Mouse (Mus musculus) kidney, embryonic 15.5 days (tissue): ENCODE measurements at regions not wholly inside any gene's neighbourhood (a gene's known extent, or its start where the extent isn't known, plus 50 kb on each side); places are given as distances from the start of the nearest gene placed in this dataset.

ENCODE experiments used
- ATAC-seq: fragments of 200-750 bp; cut with Nextera tagmentation; replicated peaks from 2 replicates; pipeline ENCODE4 v1.8.0; 2017; ENCODE audit warnings: moderate TSS enrichment; ENCODE audit not compliant: low FRiP score
- H3K27ac ChIP-seq: fragments of 300-500 bp; sonication (generic); 2 replicates; pipeline ENCODE4 v1.5.1; 2015; ENCODE audit warnings: mild to moderate bottlenecking, inconsistent platforms
- H3K27me3 ChIP-seq: fragments of 300-500 bp; sonication (generic); 2 replicates; pipeline ENCODE4 v1.6.1; 2015; ENCODE audit warnings: inconsistent platforms
- H3K36me3 ChIP-seq: fragments of 300-500 bp; sonication (generic); 2 replicates; pipeline ENCODE4 v1.6.1; 2015; ENCODE audit warnings: inconsistent platforms
- H3K4me1 ChIP-seq: fragments of 300-500 bp; sonication (generic); 2 replicates; pipeline ENCODE4 v1.6.1; 2015; ENCODE audit warnings: inconsistent platforms
- H3K4me2 ChIP-seq: fragments of 300-500 bp; sonication (generic); 2 replicates; pipeline ENCODE4 v1.6.1; 2015; ENCODE audit warnings: moderate library complexity, mild to moderate bottlenecking, inconsistent platforms
- H3K4me3 ChIP-seq: fragments of 300-500 bp; sonication (generic); replicated peaks from 2 replicates; pipeline ENCODE4 v1.5.1; 2015; ENCODE audit warnings: mild to moderate bottlenecking, inconsistent platforms
- H3K9ac ChIP-seq: fragments of 300-500 bp; sonication (generic); 2 replicates; pipeline ENCODE4 v1.6.1; 2015; ENCODE audit warnings: mild to moderate bottlenecking, inconsistent platforms
- H3K9me3 ChIP-seq: fragments of 300-500 bp; sonication (generic); replicated peaks from 2 replicates; pipeline ENCODE4 v1.6.1; 2016; ENCODE audit warnings: inconsistent platforms
- WGBS: fragments of 180-500 bp; shearing (Covaris S2); methylation state at CpG from one replicate; pipeline ENCODE4 v1.1.7; 2015; ENCODE audit warnings: mixed read lengths; 5-methylcytosine and 5-hydroxymethylcytosine counted together

- H3K4me2 ChIP-seq, result no peak overlapping the region
- H3K4me1 ChIP-seq, result no peaks in the 10 kb centered on the region
- 27% methylated on average over 6 of the region's 6 CpGs for WGBS
- no peaks in the 10 kb centered on the region for H3K36me3 ChIP-seq
- peak; percentile 60; the same call in 1 of the 2 replicates for ATAC-seq
- H3K9ac ChIP-seq, result no peak overlapping the region
- H3K4me3 ChIP-seq, result no peak overlapping the region
- H3K9me3 ChIP-seq, result no peaks in the 10 kb centered on the region
- no peaks in the 10 kb centered on the region for H3K27me3 ChIP-seq
- H3K27ac ChIP-seq, result no peak overlapping the region
Measured at GRCm38 (mm10) chr7:117090911-117091550, 289.7 kb upstream of the Xylt1 start.

GRCm38 (mm10) chr7:117092860-117093259, 287.9 kb upstream of the Xylt1 start:
- no peaks in the 10 kb centered on the region for H3K9me3 ChIP-seq
- no peak overlapping the region for H3K4me3 ChIP-seq
- no peaks in the 10 kb centered on the region for H3K27me3 ChIP-seq
- no peak for ATAC-seq
- 76% methylated on average over 4 of the region's 4 CpGs for WGBS
- H3K27ac ChIP-seq, result no peak overlapping the region
- H3K36me3 ChIP-seq, result no peaks in the 10 kb centered on the region
- no peak overlapping the region for H3K9ac ChIP-seq
- no peak overlapping the region for H3K4me2 ChIP-seq
- no peaks in the 10 kb centered on the region for H3K4me1 ChIP-seq

- Histone ChIP-seq H3K4me2 (no peak overlapping the region), H3K27me3 (no peaks in the 10 kb centered on the region), H3K36me3 (no peaks in the 10 kb centered on the region), H3K4me1 (no peaks in the 10 kb centered on the region), H3K27ac (no peak overlapping the region), H3K4me3 (no peak overlapping the region), H3K9ac (no peak overlapping the region), H3K9me3 (no peaks in the 10 kb centered on the region)
- WGBS, result 73% methylated on average over 3 of the region's 3 CpGs
- no peak for ATAC-seq
Measured at GRCm38 (mm10) chr7:117097618-117098017, 283.2 kb upstream of the Xylt1 start.

GRCm38 (mm10) chr7:117099041-117099440, 281.7 kb upstream of the Xylt1 start:
- Histone ChIP-seq H3K9ac (no peak overlapping the region), H3K27me3 (no peaks in the 10 kb centered on the region), H3K4me3 (no peak overlapping the region), H3K27ac (no peak overlapping the region), H3K36me3 (no peaks in the 10 kb centered on the region), H3K9me3 (no peaks in the 10 kb centered on the region), H3K4me2 (no peak overlapping the region), H3K4me1 (peaks cover 2% of the 10 kb centered on the region; the same call in 1 of the 2 replicates)
- WGBS, result 70% methylated on average over 6 of the region's 6 CpGs
- ATAC-seq, result no peak

GRCm38 (mm10) chr7:117103035-117103434, 277.7 kb upstream of the Xylt1 start:
- Histone ChIP-seq H3K4me3 (no peak overlapping the region), H3K36me3 (no peaks in the 10 kb centered on the region), H3K27ac (no peak overlapping the region), H3K4me1 (peaks cover 2% of the 10 kb centered on the region; the same call in 1 of the 2 replicates), H3K4me2 (no peak overlapping the region), H3K9me3 (no peaks in the 10 kb centered on the region), H3K27me3 (no peaks in the 10 kb centered on the region), H3K9ac (no peak overlapping the region)
- WGBS, result 40% methylated on average over 5 of the region's 5 CpGs
- ATAC-seq, result peak; percentile 60; the same call in 1 of the 2 replicates

- no peaks in the 10 kb centered on the region for H3K27me3 ChIP-seq
- 76% methylated on average over 7 of the region's 7 CpGs for WGBS
Measured at GRCm38 (mm10) chr7:117106691-117107191, 274.0 kb upstream of the Xylt1 start.

GRCm38 (mm10) chr7:117108391-117108790, 272.4 kb upstream of the Xylt1 start:
- Histone ChIP-seq H3K4me1 (peaks cover under 1% of the 10 kb centered on the region; the same call in 1 of the 2 replicates), H3K9me3 (no peaks in the 10 kb centered on the region), H3K36me3 (no peaks in the 10 kb centered on the region), H3K27ac (no peak overlapping the region), H3K9ac (no peak overlapping the region), H3K27me3 (no peaks in the 10 kb centered on the region), H3K4me2 (no peak overlapping the region), H3K4me3 (no peak overlapping the region)
- no peak for ATAC-seq
- 85% methylated on average over 3 of the region's 3 CpGs for WGBS

More at GRCm38 (mm10) chr7:117106691-117107191, 274.0 kb upstream of the Xylt1 start:
- H3K4me3 ChIP-seq, result no peak overlapping the region
- no peaks in the 10 kb centered on the region for H3K36me3 ChIP-seq
- H3K9me3 ChIP-seq, result no peaks in the 10 kb centered on the region
- peaks cover 2% of the 10 kb centered on the region; the same call in 1 of the 2 replicates for H3K4me1 ChIP-seq
- ATAC-seq, result no peak
- no peak overlapping the region for H3K9ac ChIP-seq
- no peak overlapping the region for H3K4me2 ChIP-seq
- no peak overlapping the region for H3K27ac ChIP-seq

GRCm38 (mm10) chr7:117127728-117128127, 253.1 kb upstream of the Xylt1 start:
- no peaks in the 10 kb centered on the region for H3K4me1 ChIP-seq
- no peak for ATAC-seq
- no peak overlapping the region for H3K4me2 ChIP-seq
- H3K36me3 ChIP-seq, result no peaks in the 10 kb centered on the region
- no peak overlapping the region for H3K27ac ChIP-seq
- no peaks in the 10 kb centered on the region for H3K27me3 ChIP-seq
- H3K9ac ChIP-seq, result no peak overlapping the region
- no peaks in the 10 kb centered on the region for H3K9me3 ChIP-seq
- 34% methylated on average over 3 of the region's 3 CpGs for WGBS
- H3K4me3 ChIP-seq, result no peak overlapping the region

- WGBS, result 94% methylated on average over 1 of the region's 1 CpGs
- no peak overlapping the region for H3K4me2 ChIP-seq
- ATAC-seq, result no peak
Measured at GRCm38 (mm10) chr7:117134869-117135268, 245.9 kb upstream of the Xylt1 start.

GRCm38 (mm10) chr7:117138681-117139080, 242.1 kb upstream of the Xylt1 start:
- no peak for ATAC-seq
- Histone ChIP-seq H3K9me3 (no peaks in the 10 kb centered on the region), H3K4me1 (peaks cover 5% of the 10 kb centered on the region; the same call in 1 of the 2 replicates), H3K4me2 (no peak overlapping the region), H3K4me3 (no peak overlapping the region), H3K36me3 (no peaks in the 10 kb centered on the region), H3K27me3 (no peaks in the 10 kb centered on the region), H3K9ac (no peak overlapping the region), H3K27ac (no peak overlapping the region)
- 55% methylated on average over 1 of the region's 1 CpGs for WGBS

More at GRCm38 (mm10) chr7:117134869-117135268, 245.9 kb upstream of the Xylt1 start:
- Histone ChIP-seq H3K4me1 (peaks cover 5% of the 10 kb centered on the region; the same call in 1 of the 2 replicates), H3K36me3 (no peaks in the 10 kb centered on the region), H3K9ac (no peak overlapping the region), H3K27ac (no peak overlapping the region), H3K9me3 (no peaks in the 10 kb centered on the region), H3K4me3 (no peak overlapping the region), H3K27me3 (no peaks in the 10 kb centered on the region)

- no peak for ATAC-seq
- H3K27me3 ChIP-seq, result no peaks in the 10 kb centered on the region
- no peak overlapping the region for H3K4me3 ChIP-seq
- no peak overlapping the region for H3K9ac ChIP-seq
- peaks cover 5% of the 10 kb centered on the region; the same call in 1 of the 2 replicates for H3K4me1 ChIP-seq
- H3K9me3 ChIP-seq, result no peaks in the 10 kb centered on the region
- H3K4me2 ChIP-seq, result no peak overlapping the region
- no peak overlapping the region for H3K27ac ChIP-seq
- no peaks in the 10 kb centered on the region for H3K36me3 ChIP-seq
- WGBS, result 38% methylated on average over 5 of the region's 5 CpGs
Measured at GRCm38 (mm10) chr7:117139245-117139970, 241.4 kb upstream of the Xylt1 start.

GRCm38 (mm10) chr7:117139971-117140247, 240.9 kb upstream of the Xylt1 start:
- no peaks in the 10 kb centered on the region for H3K9me3 ChIP-seq
- no peak overlapping the region for H3K4me3 ChIP-seq
- 62% methylated on average over 1 of the region's 1 CpGs for WGBS
- H3K27ac ChIP-seq, result no peak overlapping the region
- H3K9ac ChIP-seq, result no peak overlapping the region
- no peak overlapping the region for H3K4me2 ChIP-seq
- H3K27me3 ChIP-seq, result no peaks in the 10 kb centered on the region
- no peak for ATAC-seq
- no peaks in the 10 kb centered on the region for H3K36me3 ChIP-seq
- H3K4me1 ChIP-seq, result peaks cover 5% of the 10 kb centered on the region; the same call in 1 of the 2 replicates
